Comparison of ENCODE assay signal across 29 mouse cellular contexts in the genomic region with DNA sequence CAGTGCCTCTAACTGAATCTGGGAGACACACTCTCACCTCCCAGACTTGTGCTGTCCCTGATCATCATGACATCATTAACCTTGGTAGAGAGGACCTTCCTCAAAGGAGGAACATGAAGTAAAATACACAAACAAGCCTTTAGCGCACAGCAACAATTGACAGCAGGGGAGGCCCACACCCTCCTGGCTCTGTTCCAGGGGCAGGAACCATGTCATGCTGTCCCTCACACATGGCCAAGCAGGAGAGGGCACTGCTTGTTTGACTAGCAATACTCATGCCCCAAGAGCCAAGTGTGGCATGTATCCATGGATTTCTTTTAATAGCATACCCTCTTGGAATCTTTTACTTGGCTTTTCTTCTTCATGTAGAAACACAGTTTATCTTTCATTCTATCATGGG. TPM values are rescaled to one million over a fixed set of nuclear protein-coding genes. Genes with fewer than 3 reads are reported as not detected.
DNase-seq lines count a peak whose midpoint lies in the region; ATAC-seq lines count a peak whose summit lies in the region.
"Had no signal": no experiment of that assay in that cellular context is flagged by ENCODE, and none has a peak within 500 bp of the region (broad histone marks: within the 10 kb centered on the region; RNA-seq: fewer than 3 reads in every experiment).

No protein-coding gene starts in this region.

- no peaks in the 10 kb centered on the region for H3K36me3 ChIP-seq in kidney, embryonic 15.5 days
- no peaks in the 10 kb centered on the region for H3K36me3 ChIP-seq in intestine, embryonic 16.5 days (ENCODE audit: control insufficient read depth, insufficient read depth, low read length)
- H3K36me3 ChIP-seq: embryonic facial prominence, embryonic 15.5 days; G1E; hindbrain, embryonic 10.5 days; intestine, embryonic 15.5 days; limb, embryonic 15.5 days; lung, embryonic 15.5 days had no signal

- no peaks in the 10 kb centered on the region for H3K27me3 ChIP-seq in kidney, embryonic 15.5 days
- no peaks in the 10 kb centered on the region for H3K27me3 ChIP-seq in intestine, embryonic 16.5 days (replicated peaks; ENCODE audit: control insufficient read depth, insufficient read depth, low read length)
- H3K27me3 ChIP-seq: CH12.LX; embryonic facial prominence, embryonic 15.5 days; intestine, embryonic 15.5 days; limb, embryonic 15.5 days; lung, embryonic 15.5 days; Patski had no signal

- no peak overlapping the region for H3K9ac ChIP-seq in kidney, embryonic 15.5 days
- no peak overlapping the region for H3K9ac ChIP-seq in intestine, embryonic 16.5 days (ENCODE audit: low read depth, low read length)
- H3K9ac ChIP-seq: embryonic facial prominence, embryonic 15.5 days; intestine, embryonic 15.5 days; limb, embryonic 15.5 days; liver, embryonic 14.5 days; lung, embryonic 15.5 days had no signal

- H3K4me2 ChIP-seq in kidney, embryonic 15.5 days, result no peak overlapping the region
- no peak overlapping the region for H3K4me2 ChIP-seq in intestine, embryonic 16.5 days (ENCODE audit: low read depth, low read length)
- H3K4me2 ChIP-seq: embryonic facial prominence, embryonic 15.5 days; heart, embryonic 11.5 days; intestine, embryonic 15.5 days; limb, embryonic 15.5 days; lung, embryonic 15.5 days had no signal

- H3K27ac ChIP-seq in kidney, embryonic 15.5 days, result no peak overlapping the region
- H3K27ac ChIP-seq in intestine, embryonic 16.5 days (ENCODE audit: low read length), result no peak overlapping the region
- H3K27ac ChIP-seq: embryonic facial prominence, embryonic 15.5 days; gastrocnemius, adult 2 months; hindbrain, embryonic 10.5 days; intestine, embryonic 15.5 days; left cerebral cortex, adult 2 months; limb, embryonic 15.5 days; liver, embryonic 14.5 days; lung, embryonic 15.5 days had no signal

- no peak overlapping the region for H3K4me3 ChIP-seq in kidney, embryonic 15.5 days (replicated peaks)
- H3K4me3 ChIP-seq in intestine, embryonic 16.5 days (ENCODE audit: low read length), result no peak overlapping the region
- H3K4me3 ChIP-seq: embryonic facial prominence, embryonic 15.5 days; gastrocnemius, adult 2 months; hindbrain, embryonic 10.5 days; intestine, embryonic 15.5 days; left cerebral cortex, adult 2 months; limb, embryonic 15.5 days; lung, embryonic 15.5 days; megakaryocyte, embryonic 14.5 days had no signal

- no peaks in the 10 kb centered on the region for H3K4me1 ChIP-seq in kidney, embryonic 15.5 days
- H3K4me1 ChIP-seq in intestine, embryonic 16.5 days (ENCODE audit: control insufficient read depth, insufficient read depth, low read length), result no peaks in the 10 kb centered on the region
- H3K4me1 ChIP-seq: embryonic facial prominence, embryonic 15.5 days; intestine, embryonic 15.5 days; limb, embryonic 15.5 days; lung, embryonic 15.5 days; megakaryocyte, embryonic 14.5 days had no signal

- DNase-seq in cerebellum, postnatal 14 days, result peak; percentile 24 to 45
- no peak for DNase-seq in cerebellum, postnatal 36 days
- peak; percentile 2 to 59 for DNase-seq in kidney, postnatal 36 days
- peak; percentile 29 for DNase-seq in adrenal gland, postnatal 14 days
- DNase-seq in lung, postnatal 10 days, result peak; percentile 39
- DNase-seq: B cell, adult 2 months; cerebellum, adult 11-12 months; gastrocnemius, adult 2 months; layer of hippocampus, adult 9-11 months; midbrain, embryonic 14.5 days; right cerebral cortex, adult 18-20 months; right cerebral cortex, postnatal 4 days; thymus, adult 2 months had no signal

- 74% methylated on average over 1 of the region's 1 CpGs for WGBS in kidney, embryonic 15.5 days
- 69% methylated on average over 1 of the region's 1 CpGs for WGBS in intestine, embryonic 16.5 days

- H3K9me3 ChIP-seq in kidney, embryonic 15.5 days (replicated peaks), result no peaks in the 10 kb centered on the region
- no peaks in the 10 kb centered on the region for H3K9me3 ChIP-seq in intestine, embryonic 16.5 days (ENCODE audit: control insufficient read depth, low read length)
- H3K9me3 ChIP-seq: embryonic facial prominence, embryonic 15.5 days; G1E; hindbrain, embryonic 10.5 days; intestine, embryonic 15.5 days; limb, embryonic 15.5 days; lung, embryonic 15.5 days; megakaryocyte, embryonic 14.5 days had no signal

- ATAC-seq in kidney, embryonic 15.5 days (replicated peaks; ENCODE audit: low FRiP score), result no peak
- ATAC-seq in intestine, embryonic 16.5 days, result no peak
- ATAC-seq: forebrain, embryonic 14.5 days; hindbrain, embryonic 16.5 days; intestine, embryonic 15.5 days; Patski had no signal

RNA-seq across cellular contexts. Expression of gene Dgkh, which starts 22.7 kb away (rescaled TPM):
- polyA plus RNA-seq in kidney, embryonic 15.5 days (2015; fragmentation: Nextera tagmentation; extraction: Ambion mirVana), result 2.3 and 2.5 TPM in 2 replicates
- total RNA-seq in adrenal gland, postnatal 14 days (2021), result 11.0 and 12.1 TPM in 2 replicates
- polyA plus RNA-seq in intestine, embryonic 16.5 days (2015; fragmentation: Nextera tagmentation; extraction: Ambion mirVana), result 0.68 and 0.73 TPM in 2 replicates
- polyA plus RNA-seq: G1E had no signal

Comparison
In these comparisons a context has a peak if more than half of its experiments do, and no peak if none do; other contexts are left out.
1. DNase-seq: peak in cerebellum, postnatal 14 days (2 of 2), kidney, postnatal 36 days (2 of 2), adrenal gland, postnatal 14 days (single experiment) and lung, postnatal 10 days (single experiment); none in cerebellum, postnatal 36 days (0 of 2).